Mouse (Mus musculus) small intestine, adult 2 months (tissue): ENCODE measurements around the gene Rnf168.

Experiments
- CTCF ChIP-seq: fragments of 200-500 bp; IDR thresholded peaks from 2 replicates; pipeline ENCODE4 v1.5.1; 2012; ENCODE audit warnings: low read depth, mild to moderate bottlenecking, control low read depth, inconsistent platforms, low read length, moderate library complexity, mixed read lengths; ENCODE audit not compliant: insufficient replicate concordance, insufficient read length; ENCODE audit errors: extremely low read depth
- POLR2A ChIP-seq: fragments of 200-500 bp; IDR thresholded peaks from 2 replicates; pipeline ENCODE4 v1.6.1; 2012; ENCODE audit warnings: low read depth, mild to moderate bottlenecking, control low read depth, inconsistent platforms, low read length, moderate library complexity

DNA sequence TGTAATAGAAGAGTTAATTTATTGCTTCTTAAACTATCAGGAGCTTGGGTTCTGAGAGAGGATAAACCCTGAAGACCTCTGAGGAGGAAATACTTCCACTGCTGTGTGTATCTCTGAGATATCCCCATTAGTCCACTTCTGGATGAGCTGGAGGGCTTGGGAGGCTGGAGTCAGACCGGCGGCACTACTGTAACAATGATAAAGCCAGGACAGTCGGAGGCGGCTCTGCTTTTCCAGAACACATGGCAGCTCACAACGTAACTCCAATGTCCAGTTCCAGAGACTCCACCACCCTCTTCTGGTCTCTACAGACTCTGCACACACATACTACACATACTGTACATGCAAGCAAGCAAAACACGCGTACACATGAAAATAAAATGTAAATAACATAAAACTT lies 26.6 kb downstream of the Rnf168 start:
- TF ChIP-seq CTCF (no peak), POLR2A (no peak)
